Mouse (Mus musculus): Measurements from ENCODE around the gene Cmtr1. TPM values are rescaled to one million over a fixed set of nuclear protein-coding genes. Genes with fewer than 3 reads are reported as not detected.

Gene Cmtr1
- polyA plus RNA-seq, 1 experiment from 2014 or later, result 92.8 TPM

DNA sequence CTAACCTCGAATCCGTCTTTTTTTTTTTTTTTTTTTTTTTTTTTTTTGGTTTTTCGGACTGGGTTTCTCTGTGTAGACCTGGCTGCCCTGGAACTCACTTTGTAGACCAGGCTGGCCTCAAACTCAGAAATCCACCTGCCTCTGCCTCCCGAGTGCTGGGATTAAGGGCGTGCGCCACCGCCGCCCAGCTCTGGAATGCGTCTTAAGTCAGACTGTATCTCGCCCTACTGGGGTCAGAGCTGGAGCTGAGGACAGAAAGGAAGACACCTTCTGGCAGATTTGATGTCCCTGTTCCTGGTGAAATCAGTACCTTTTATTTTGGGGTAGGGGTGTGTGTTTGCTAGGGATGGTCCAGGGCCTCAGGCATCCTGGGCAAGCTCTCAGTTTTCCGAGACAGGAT, 28.1 kb upstream of the Cmtr1 start:
- ChIA-PET POLR2A (no interaction called here), CTCF (interaction anchor here (1.4 kb wide), 1 partner anchor 24 kb away, joined by 3 read pairs; no protein-coding TSS in a partner anchor)
- no peak for DNase-seq (ENCODE audit: low read depth, low spot score)
- H3K27me3 ChIP-seq, result no peaks in the 10 kb centered on the region
- in situ Hi-C loops (cut with MboI; ENCODE audit: low pct_unique_long_range_greater_than_20kb), result no loop called here
- no peak for ATAC-seq
- TF ChIP-seq CTCF (IDR thresholded peaks at IDR 0.05), result no peak

DNA sequence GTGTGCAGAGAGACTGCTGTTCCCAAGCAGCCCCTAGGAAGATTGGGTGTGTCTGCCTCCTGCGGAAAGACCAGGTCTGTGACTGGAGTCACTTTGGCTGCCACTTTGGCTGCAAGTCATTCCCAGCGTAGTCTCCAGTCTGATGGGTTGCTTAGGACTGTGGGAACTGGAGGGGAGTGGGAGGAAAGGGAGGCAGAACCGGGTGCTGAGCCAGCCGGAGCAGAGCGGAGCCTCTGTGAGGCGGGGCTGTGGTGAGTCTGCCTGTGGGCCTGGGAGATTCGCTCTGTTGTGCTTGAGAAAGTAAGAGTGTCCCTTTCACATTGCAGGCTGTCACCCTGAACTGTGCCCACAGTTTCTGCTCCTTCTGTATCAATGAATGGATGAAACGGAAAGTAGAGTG, 24.9 kb upstream of the Cmtr1 start:
- ChIA-PET CTCF (interaction anchor here (1.2 to 1.3 kb wide), 3 partner anchors 10 to 255 kb away, joined by 3 to 4 read pairs (median 4); no protein-coding TSS in a partner anchor), POLR2A (no interaction called here)
- TF ChIP-seq CTCF (IDR thresholded peaks at IDR 0.05), result no peak
- H3K27me3 ChIP-seq, result no peaks in the 10 kb centered on the region
- DNase-seq (ENCODE audit: low read depth, low spot score), result no peak
- in situ Hi-C loops (cut with MboI; ENCODE audit: low pct_unique_long_range_greater_than_20kb), result no loop called here
- ATAC-seq, result no peak

DNA sequence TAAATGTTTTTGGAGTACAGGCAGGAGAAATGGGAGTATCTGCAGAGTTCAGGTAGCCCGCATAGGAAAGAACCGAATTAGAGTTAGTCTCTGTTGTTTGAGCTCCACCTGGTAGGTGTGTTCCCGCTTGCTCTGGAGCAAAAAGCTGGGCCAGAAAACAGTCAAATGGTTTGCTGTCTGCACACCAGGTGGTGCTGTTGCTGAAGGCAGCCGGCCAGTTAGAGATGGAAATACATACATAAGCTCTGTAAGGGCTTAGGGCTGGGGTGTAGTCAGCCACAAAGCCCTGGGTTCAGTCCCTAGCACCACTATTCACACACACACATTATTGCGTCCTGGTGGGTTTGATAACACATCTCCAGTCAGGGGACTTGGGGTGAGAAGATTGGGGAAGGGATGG, 24.3 kb upstream of the Cmtr1 start:
- POLR2A ChIA-PET, result no interaction called here

DNA sequence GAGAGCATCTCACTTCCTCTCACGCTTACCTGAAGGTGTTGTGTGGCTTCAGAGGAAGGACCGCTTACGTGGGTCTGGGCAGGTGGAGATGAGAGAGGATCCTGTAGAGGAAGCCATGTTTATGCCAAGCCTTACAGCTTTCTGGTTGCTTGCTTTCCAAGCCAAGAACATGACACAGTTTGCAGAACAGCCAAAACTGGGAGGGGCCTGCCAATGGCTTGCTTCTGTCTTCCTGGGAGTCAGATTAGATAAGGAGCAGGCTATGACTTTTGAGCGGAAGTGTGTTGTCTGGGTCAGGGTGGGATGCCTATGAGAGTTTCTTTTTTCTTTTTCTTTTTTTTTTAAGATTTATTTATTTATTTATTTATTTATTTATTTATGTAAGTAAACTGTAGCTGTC, 23.0 kb upstream of the Cmtr1 start:
- in situ Hi-C loops (cut with MboI; ENCODE audit: low pct_unique_long_range_greater_than_20kb), result no loop called here
- no peak for DNase-seq (ENCODE audit: low read depth, low spot score)
- CTCF ChIA-PET, result no interaction called here

More for the DNA sequence above, 24.3 kb upstream of the Cmtr1 start:
- CTCF ChIA-PET, result interaction anchor here (1.2 to 1.3 kb wide), 3 partner anchors 10 to 255 kb away, joined by 3 to 4 read pairs (median 4); no protein-coding TSS in a partner anchor
- no peaks in the 10 kb centered on the region for H3K27me3 ChIP-seq
- ATAC-seq (no peak), DNase-seq (ENCODE audit: low read depth, low spot score) (no peak)
- no peak for TF ChIP-seq CTCF (IDR thresholded peaks at IDR 0.05)
- in situ Hi-C loops (cut with MboI; ENCODE audit: low pct_unique_long_range_greater_than_20kb), result no loop called here

DNA sequence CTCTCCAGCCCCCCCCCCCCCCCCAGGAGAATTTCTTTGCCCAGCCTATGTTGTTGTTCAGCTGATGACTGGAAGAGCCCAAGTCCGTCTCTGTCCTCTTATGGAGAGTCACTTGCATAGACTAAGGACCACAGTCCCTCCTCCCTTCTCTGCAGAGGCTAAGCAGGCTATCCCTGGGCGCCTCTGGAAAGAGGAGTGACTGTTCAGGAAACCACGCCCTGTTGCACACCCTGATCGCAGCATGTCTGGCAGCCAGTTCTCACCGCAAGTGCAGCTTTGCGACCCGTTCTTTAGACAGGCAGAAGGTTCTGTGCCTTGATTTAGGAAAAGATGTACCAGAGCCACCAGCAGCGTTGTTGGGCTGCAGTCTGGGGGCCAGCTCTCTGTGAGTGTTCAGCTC, 22.5 kb upstream of the Cmtr1 start:
- ChIA-PET CTCF (no interaction called here), POLR2A (no interaction called here)
- in situ Hi-C loops (cut with MboI; ENCODE audit: low pct_unique_long_range_greater_than_20kb), result no loop called here
- ATAC-seq, result no peak
- no peaks in the 10 kb centered on the region for H3K27me3 ChIP-seq
- no peak for TF ChIP-seq CTCF (IDR thresholded peaks at IDR 0.05)
- DNase-seq (ENCODE audit: low read depth, low spot score), result no peak

More for the DNA sequence above, 23.0 kb upstream of the Cmtr1 start:
- POLR2A ChIA-PET, result no interaction called here
- ATAC-seq, result no peak
- H3K27me3 ChIP-seq, result no peaks in the 10 kb centered on the region
- TF ChIP-seq CTCF (IDR thresholded peaks at IDR 0.05), result no peak

DNA sequence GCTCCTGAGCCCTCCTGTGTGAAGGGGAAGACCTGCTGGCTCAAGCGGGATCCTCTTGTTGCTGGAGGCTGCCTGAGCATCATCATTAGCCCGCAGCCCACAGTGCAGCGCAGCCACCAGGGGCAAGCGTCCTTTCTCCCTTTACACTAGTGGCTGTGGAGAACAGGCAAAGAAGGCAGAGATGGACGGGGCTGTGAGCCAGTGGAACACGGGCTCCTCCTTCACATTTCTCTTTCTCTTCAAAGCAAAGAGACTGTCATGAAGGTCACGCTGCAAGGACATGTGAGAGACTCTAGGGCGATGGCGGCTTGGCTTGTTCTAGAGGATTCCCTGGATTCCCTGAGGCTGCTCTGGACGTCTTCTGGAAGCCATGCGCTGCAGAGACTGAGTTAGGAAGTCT, 19.4 kb upstream of the Cmtr1 start:
- no peaks in the 10 kb centered on the region for H3K27me3 ChIP-seq
- no peak for TF ChIP-seq CTCF (IDR thresholded peaks at IDR 0.05)
- DNase-seq (ENCODE audit: low read depth, low spot score) (no peak), ATAC-seq (no peak)
- ChIA-PET POLR2A (no interaction called here), CTCF (interaction anchor here (1.4 kb wide), 1 partner anchor 18 kb away, joined by 3 read pairs; no protein-coding TSS in a partner anchor)
- in situ Hi-C loops (cut with MboI; ENCODE audit: low pct_unique_long_range_greater_than_20kb), result no loop called here

DNA sequence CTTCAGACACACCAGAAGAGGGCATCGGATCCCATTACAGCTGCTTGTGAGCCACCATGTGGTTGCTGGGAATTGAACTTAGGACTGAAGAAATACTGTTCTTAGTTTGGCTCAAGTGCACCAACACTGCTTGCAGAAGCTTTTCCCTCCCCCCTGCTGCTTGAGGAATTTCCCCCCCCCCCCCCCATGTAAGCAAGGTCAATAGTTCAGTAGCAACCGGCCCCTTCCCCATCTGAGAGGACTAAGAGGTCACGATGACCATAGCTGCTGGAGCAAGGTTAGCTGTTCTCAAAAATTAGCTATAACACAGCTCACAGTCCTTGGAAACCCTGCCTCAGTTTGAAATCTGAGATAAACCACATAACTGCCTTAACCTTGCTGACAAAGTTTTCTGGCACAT, 18.2 kb upstream of the Cmtr1 start:
- in situ Hi-C loops (cut with MboI; ENCODE audit: low pct_unique_long_range_greater_than_20kb), result no loop called here
- ATAC-seq (no peak), DNase-seq (ENCODE audit: low read depth, low spot score) (no peak)
- CTCF ChIA-PET, result no interaction called here
- H3K27me3 ChIP-seq, result no peaks in the 10 kb centered on the region
- POLR2A ChIA-PET, result no interaction called here
- TF ChIP-seq CTCF (IDR thresholded peaks at IDR 0.05), result no peak

DNA sequence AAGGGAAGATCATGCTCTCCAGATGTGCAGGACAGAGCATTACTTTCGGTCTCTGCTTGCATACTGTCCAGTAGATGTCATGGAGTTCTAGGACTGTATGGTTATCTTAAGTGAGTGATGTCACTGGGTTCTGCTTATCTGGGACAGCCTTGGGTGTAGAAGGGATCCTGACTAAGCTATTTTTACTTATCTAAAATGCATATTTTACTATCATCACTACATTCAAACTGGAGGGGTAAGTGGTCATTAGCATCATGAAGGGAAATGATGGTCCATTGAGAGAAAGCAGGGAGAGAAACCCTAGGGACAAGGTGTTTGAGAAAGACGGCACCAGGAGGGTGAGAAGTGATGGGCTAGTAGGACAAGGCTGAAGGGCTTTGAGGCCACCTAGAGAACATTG, 2.1 kb upstream of the Cmtr1 start:
- ATAC-seq (no peak), DNase-seq (ENCODE audit: low read depth, low spot score) (no peak)
- CTCF ChIA-PET, result no interaction called here
- POLR2A ChIA-PET, result no interaction called here
- in situ Hi-C loops (cut with MboI; ENCODE audit: low pct_unique_long_range_greater_than_20kb), result no loop called here
- no peaks in the 10 kb centered on the region for H3K27me3 ChIP-seq
- no peak for TF ChIP-seq CTCF (IDR thresholded peaks at IDR 0.05)

DNA sequence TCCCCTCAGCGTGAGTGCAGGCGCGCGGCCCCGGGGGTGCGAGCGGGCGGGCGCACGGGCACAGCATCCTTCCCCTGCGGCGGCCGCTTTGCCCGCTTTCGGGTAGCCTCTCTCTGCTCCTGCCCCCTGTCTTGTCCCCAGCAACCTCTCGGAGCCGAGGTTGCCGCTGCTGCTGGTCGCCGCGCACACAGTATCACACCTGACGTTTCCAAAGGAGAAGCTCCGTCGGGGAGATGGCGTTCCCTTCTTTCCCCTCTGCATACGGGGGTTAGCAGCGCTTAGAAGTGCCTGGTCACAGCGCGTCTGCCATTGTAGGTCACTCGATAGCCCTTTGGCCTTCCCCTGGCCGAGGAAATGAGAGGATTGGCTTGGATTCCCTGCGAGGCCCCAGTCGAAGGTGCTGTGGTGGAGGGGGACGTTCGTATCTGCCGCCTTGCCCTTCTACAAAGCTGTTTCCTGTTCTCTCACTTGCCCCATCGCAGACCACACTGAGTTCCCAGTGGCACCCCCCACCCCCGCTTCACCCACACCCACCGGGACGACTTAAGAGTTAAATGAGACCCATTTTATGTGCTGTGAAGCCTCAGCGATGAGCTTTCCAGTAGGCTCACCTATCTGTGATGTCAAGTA, 482 bp downstream of the Cmtr1 start:
- POLR2A ChIA-PET, result interaction anchor here (1.0 to 3.0 kb wide), 5 partner anchors 10 to 56 kb away, joined by 3 to 11 read pairs (median 4); partner anchors contain the start of genes Ccdc167, Gm28043 and Rnf8
- DNase-seq (ENCODE audit: low read depth, low spot score), result no peak
- in situ Hi-C loops (cut with MboI; ENCODE audit: low pct_unique_long_range_greater_than_20kb), result no loop called here
- no peaks in the 10 kb centered on the region for H3K27me3 ChIP-seq
- CTCF ChIA-PET, result no interaction called here
- peak; percentile 58 for ATAC-seq
- no peak for TF ChIP-seq CTCF (IDR thresholded peaks at IDR 0.05)

DNA sequence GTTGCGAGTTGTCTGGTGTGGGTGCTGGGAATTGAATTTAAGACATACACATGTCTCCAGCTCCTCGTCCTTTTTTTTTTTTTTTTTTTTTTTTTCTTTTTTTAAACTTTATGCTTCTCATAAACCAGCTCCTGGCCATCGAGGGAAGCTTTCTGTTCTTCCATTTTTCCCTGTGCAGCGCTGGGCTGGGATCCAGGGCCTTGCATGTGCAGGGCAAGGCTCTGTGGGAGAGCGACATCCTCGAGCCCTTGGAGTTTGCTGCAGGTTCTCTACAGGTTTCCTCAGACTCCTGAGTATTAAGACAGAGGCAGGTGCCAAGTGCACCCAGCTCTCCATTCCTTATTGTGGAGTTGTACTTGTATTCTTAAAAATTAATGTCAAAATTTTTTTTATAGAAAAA, 1.8 kb downstream of the Cmtr1 start:
- POLR2A ChIA-PET, result interaction anchor here (0.6 to 0.9 kb wide), 2 partner anchors 19 to 41 kb away, joined by 3 read pairs; no protein-coding TSS in a partner anchor
- CTCF ChIA-PET, result no interaction called here
- no peaks in the 10 kb centered on the region for H3K27me3 ChIP-seq
- no peak for DNase-seq (ENCODE audit: low read depth, low spot score)
- TF ChIP-seq CTCF (IDR thresholded peaks at IDR 0.05), result no peak
- ATAC-seq, result no peak
- in situ Hi-C loops (cut with MboI; ENCODE audit: low pct_unique_long_range_greater_than_20kb), result no loop called here

DNA sequence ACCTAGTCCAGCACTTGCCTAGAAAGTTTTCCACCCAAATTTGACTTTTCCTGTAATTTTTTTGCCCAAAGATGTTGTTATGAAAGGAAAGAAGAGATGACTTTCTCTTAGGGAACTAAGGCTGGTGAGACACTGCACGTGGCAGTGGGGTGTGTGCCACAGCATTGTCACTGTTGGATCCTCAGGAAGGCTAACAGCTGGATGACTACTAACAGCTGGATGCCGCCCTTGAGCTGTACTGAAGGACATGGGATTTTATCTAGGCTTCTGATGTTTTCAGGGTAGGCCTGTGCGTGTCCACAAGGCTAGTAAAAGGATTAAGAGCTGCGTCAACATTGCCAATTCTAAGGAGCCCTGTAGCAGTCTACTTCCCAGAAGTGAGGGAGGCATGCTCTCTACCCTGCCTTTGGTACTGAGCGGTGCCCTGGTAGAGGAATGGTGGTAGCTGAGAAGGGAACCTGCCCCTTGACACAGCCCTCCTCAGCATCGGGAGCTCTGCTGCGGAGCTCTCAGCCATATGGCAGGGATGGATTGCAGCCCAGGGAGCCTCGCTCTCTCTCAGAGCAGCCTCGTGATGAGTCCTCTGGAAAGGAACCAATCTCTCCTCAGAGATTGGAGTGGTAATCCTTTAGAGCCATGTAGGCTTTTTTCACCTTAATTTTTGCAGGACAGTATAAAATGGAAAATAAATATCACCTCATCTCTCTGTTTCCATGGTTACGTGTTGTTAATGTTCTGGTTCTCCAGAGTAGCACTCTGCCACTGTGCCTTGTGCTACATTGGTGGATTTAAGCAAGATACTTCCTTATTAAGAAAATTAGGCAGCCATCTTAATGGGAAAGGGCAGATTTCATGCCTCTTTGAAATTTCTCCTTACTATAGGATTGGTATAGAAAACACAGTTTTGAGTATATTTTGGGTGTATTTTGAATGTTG, 7.9 kb downstream of the Cmtr1 start:
- no peaks in the 10 kb centered on the region for H3K27me3 ChIP-seq
- ATAC-seq, result no peak
- ChIA-PET CTCF (no interaction called here), POLR2A (no interaction called here)
- no peak for TF ChIP-seq CTCF (IDR thresholded peaks at IDR 0.05)
- DNase-seq (ENCODE audit: low read depth, low spot score), result no peak
- in situ Hi-C loops (cut with MboI; ENCODE audit: low pct_unique_long_range_greater_than_20kb), result no loop called here

All from Patski (cell line).